ENCODE assay signal across 11 mouse cellular contexts in genomic region chr14:45550010-45550647, GRCm38 (mm10). TPM values are rescaled to one million over a fixed set of nuclear protein-coding genes. Genes with fewer than 3 reads are reported as not detected.
DNase-seq lines count a peak whose midpoint lies in the region; ATAC-seq lines count a peak whose summit lies in the region.
"Had no signal": no experiment of that assay in that cellular context is flagged by ENCODE, and none has a peak within 500 bp of the region (broad histone marks: within the 10 kb centered on the region; RNA-seq: fewer than 3 reads in every experiment).

No protein-coding gene starts in this region.

- peaks cover 3% of the 10 kb centered on the region; the same call in 1 of the 2 replicates for H3K4me1 ChIP-seq in heart, embryonic 11.5 days (ENCODE audit: control insufficient read depth, insufficient read depth, low read length)
- peaks cover 4% of the 10 kb centered on the region; the same call in 1 of the 2 replicates for H3K4me1 ChIP-seq in liver, embryonic 12.5 days
- no peaks in the 10 kb centered on the region for H3K4me1 ChIP-seq in liver, embryonic 11.5 days (replicated peaks; ENCODE audit: control insufficient read depth, insufficient read depth, low read length)
- no peaks in the 10 kb centered on the region for H3K4me1 ChIP-seq in liver, embryonic 16.5 days (ENCODE audit: control insufficient read depth, low read depth, low read length)
- H3K4me1 ChIP-seq: embryonic facial prominence, embryonic 15.5 days; hindbrain, embryonic 13.5 days had no signal

- H3K36me3 ChIP-seq in heart, embryonic 11.5 days (ENCODE audit: control insufficient read depth, insufficient read depth, low read length) = no peaks in the 10 kb centered on the region
- H3K36me3 ChIP-seq in liver, embryonic 12.5 days = no peaks in the 10 kb centered on the region
- H3K36me3 ChIP-seq in liver, embryonic 11.5 days (ENCODE audit: control insufficient read depth, insufficient read depth, low read length) = no peaks in the 10 kb centered on the region
- H3K36me3 ChIP-seq in liver, embryonic 16.5 days (ENCODE audit: control insufficient read depth, insufficient read depth) = no peaks in the 10 kb centered on the region
- H3K36me3 ChIP-seq: embryonic facial prominence, embryonic 15.5 days; hindbrain, embryonic 13.5 days had no signal

- peak; percentile 97 for DNase-seq in heart, adult 11 months
- DNase-seq in liver, embryonic 11.5 days (ENCODE audit: low spot score) = no peak
- peak; percentile 71 for DNase-seq in gonadal fat pad, adult 2 months (ENCODE audit: low read depth)
- no peak for DNase-seq in ovary, postnatal 14 days (ENCODE audit: low spot score)
- no peak for DNase-seq in layer of hippocampus, adult 9-10 months (ENCODE audit: low spot score)

- WGBS in heart, embryonic 11.5 days (ENCODE audit: insufficient replicate concordance) = 66% methylated on average over 13 of the region's 13 CpGs
- 57% methylated on average over 13 of the region's 13 CpGs for WGBS in liver, embryonic 12.5 days (ENCODE audit: insufficient replicate concordance)
- 66% methylated on average over 13 of the region's 13 CpGs for WGBS in liver, embryonic 11.5 days
- 56% methylated on average over 13 of the region's 13 CpGs for WGBS in liver, embryonic 16.5 days (ENCODE audit: insufficient replicate concordance)

- ATAC-seq in heart, embryonic 11.5 days (replicated peaks; ENCODE audit: insufficient number of reproducible peaks, low FRiP score, low TSS enrichment) = no peak
- no peak for ATAC-seq in liver, embryonic 12.5 days
- no peak for ATAC-seq in liver, embryonic 11.5 days (replicated peaks; ENCODE audit: low FRiP score)
- peak; percentile 84 for ATAC-seq in liver, embryonic 16.5 days (ENCODE audit: low read depth)
- ATAC-seq: CD4-positive, CD25-positive, alpha-beta regulatory T cell, adult 4 months had no signal

- no peaks in the 10 kb centered on the region for H3K9me3 ChIP-seq in heart, embryonic 11.5 days (replicated peaks; ENCODE audit: control insufficient read depth, low read length)
- no peaks in the 10 kb centered on the region for H3K9me3 ChIP-seq in liver, embryonic 12.5 days (replicated peaks)
- H3K9me3 ChIP-seq in liver, embryonic 11.5 days (ENCODE audit: control insufficient read depth, low read length) = no peaks in the 10 kb centered on the region
- no peaks in the 10 kb centered on the region for H3K9me3 ChIP-seq in liver, embryonic 16.5 days (replicated peaks; ENCODE audit: control insufficient read depth, low read length)
- H3K9me3 ChIP-seq: embryonic facial prominence, embryonic 15.5 days; hindbrain, embryonic 13.5 days had no signal

- no peaks in the 10 kb centered on the region for H3K27me3 ChIP-seq in heart, embryonic 11.5 days (ENCODE audit: control insufficient read depth, insufficient read depth, low read length)
- H3K27me3 ChIP-seq in liver, embryonic 12.5 days (replicated peaks) = peaks cover 18% of the 10 kb centered on the region
- H3K27me3 ChIP-seq in liver, embryonic 11.5 days (replicated peaks; ENCODE audit: control insufficient read depth, insufficient read depth, low read length) = no peaks in the 10 kb centered on the region
- H3K27me3 ChIP-seq in liver, embryonic 16.5 days (ENCODE audit: control insufficient read depth, insufficient read depth, low read depth, low read length) = no peaks in the 10 kb centered on the region
- H3K27me3 ChIP-seq: embryonic facial prominence, embryonic 15.5 days; hindbrain, embryonic 13.5 days had no signal

- H3K4me3 ChIP-seq in heart, embryonic 11.5 days (ENCODE audit: low read depth, low read length) = no peak overlapping the region
- H3K4me3 ChIP-seq in liver, embryonic 12.5 days = no peak overlapping the region
- no peak overlapping the region for H3K4me3 ChIP-seq in liver, embryonic 11.5 days (ENCODE audit: low read depth, low read length)
- no peak overlapping the region for H3K4me3 ChIP-seq in liver, embryonic 16.5 days (ENCODE audit: low read depth, low read length)
- H3K4me3 ChIP-seq: embryonic facial prominence, embryonic 15.5 days; hindbrain, embryonic 13.5 days had no signal

- no peak overlapping the region for H3K4me2 ChIP-seq in heart, embryonic 11.5 days
- peak overlapping the region; percentile 44; the same call in 1 of the 2 replicates for H3K4me2 ChIP-seq in liver, embryonic 12.5 days
- no peak overlapping the region for H3K4me2 ChIP-seq in liver, embryonic 11.5 days
- H3K4me2 ChIP-seq in liver, embryonic 16.5 days (ENCODE audit: low read depth, low read length) = no peak overlapping the region
- H3K4me2 ChIP-seq: embryonic facial prominence, embryonic 15.5 days; hindbrain, embryonic 13.5 days had no signal

- no peak overlapping the region for H3K9ac ChIP-seq in heart, embryonic 11.5 days (ENCODE audit: low read depth, low read length)
- H3K9ac ChIP-seq in liver, embryonic 12.5 days = no peak overlapping the region
- H3K9ac ChIP-seq in liver, embryonic 11.5 days (ENCODE audit: low read depth, low read length) = no peak overlapping the region
- H3K9ac ChIP-seq in liver, embryonic 16.5 days (ENCODE audit: low read depth, low read length) = no peak overlapping the region
- H3K9ac ChIP-seq: embryonic facial prominence, embryonic 15.5 days; hindbrain, embryonic 13.5 days had no signal

- no peak overlapping the region for H3K27ac ChIP-seq in heart, embryonic 11.5 days (ENCODE audit: low read depth, low read length)
- H3K27ac ChIP-seq in liver, embryonic 12.5 days = no peak overlapping the region
- no peak overlapping the region for H3K27ac ChIP-seq in liver, embryonic 11.5 days (ENCODE audit: low read depth, low read length)
- H3K27ac ChIP-seq in liver, embryonic 16.5 days (ENCODE audit: low read length) = peak overlapping the region; percentile 37; the same call in 1 of the 2 replicates
- H3K27ac ChIP-seq: embryonic facial prominence, embryonic 15.5 days; hindbrain, embryonic 13.5 days had no signal

RNA-seq across cellular contexts. Expression of gene Fermt2, which starts 20.2 kb away (rescaled TPM):
- 168 and 188 TPM in 2 replicates for polyA plus RNA-seq in heart, embryonic 11.5 days (2014; fragmentation: Nextera tagmentation; extraction: Ambion mirVana)
- 37.2 and 37.3 TPM in 2 replicates for polyA plus RNA-seq in liver, embryonic 12.5 days (2016; fragmentation: Nextera tagmentation; extraction: Ambion mirVana)
- 57.6 and 61.9 TPM in 2 replicates for polyA plus RNA-seq in liver, embryonic 11.5 days (2014; fragmentation: Nextera tagmentation; extraction: Ambion mirVana)
- polyA plus RNA-seq in gonadal fat pad, adult 2 months (2012; rRNA removed) = 54.9 and 65.2 TPM in 2 replicates
- polyA plus RNA-seq in liver, embryonic 16.5 days (2015; fragmentation: Nextera tagmentation; extraction: Ambion mirVana) = 44.8 and 50.4 TPM in 2 replicates
- polyA plus RNA-seq: CD4-positive, CD25-positive, alpha-beta regulatory T cell, adult 4 months had no signal

Comparison
In these comparisons a context has a peak if more than half of its experiments do, and no peak if none do; other contexts are left out.
1. DNase-seq: peak in heart, adult 11 months (single experiment) and gonadal fat pad, adult 2 months (single experiment); none in liver, embryonic 11.5 days (single experiment), ovary, postnatal 14 days (single experiment) and layer of hippocampus, adult 9-10 months (single experiment).